Mouse (Mus musculus) layer of hippocampus, adult 8-10 months (tissue): Measurements from ENCODE around the gene Dpysl5. TPM values are rescaled to one million over a fixed set of nuclear protein-coding genes. Genes with fewer than 3 reads are reported as not detected.

Experiments
- DNase-seq, 2 experiments: peaks; one replicate each; pipeline ENCODE4 v3.0.0; 2022; ENCODE audit warnings: low spot score in 2 of 2
- total RNA-seq, 4 experiments: library from RNA; stranded (reverse); gene quantifications; 2 replicates each; pipeline ENCODE4 v1.2.4; 2022

The Dpysl5 gene
- total RNA-seq, 4 experiments from 2014 or later, result 23.6 to 33.6 (median 30.8) TPM

DNA sequence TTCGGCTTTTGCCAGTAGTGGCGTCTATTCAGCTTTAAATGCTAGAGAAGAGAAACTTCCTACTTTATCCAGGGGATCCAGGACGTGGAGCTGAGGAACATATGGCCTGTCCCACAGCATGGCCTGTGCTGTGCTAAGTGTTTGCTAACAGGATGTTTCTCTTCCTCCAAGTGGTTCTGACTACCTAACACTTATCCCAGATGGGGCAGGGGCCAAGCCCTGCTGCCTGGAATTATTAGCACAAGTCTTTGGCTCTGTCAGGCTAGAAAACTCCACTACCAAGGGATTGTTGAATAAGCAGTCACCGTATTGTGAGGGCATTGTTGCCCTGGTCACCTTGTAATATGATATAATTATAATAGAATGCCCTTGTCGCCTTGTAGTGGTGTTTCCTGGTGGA lies 111.3 kb downstream of the Dpysl5 start:
- no peak for DNase-seq

DNA sequence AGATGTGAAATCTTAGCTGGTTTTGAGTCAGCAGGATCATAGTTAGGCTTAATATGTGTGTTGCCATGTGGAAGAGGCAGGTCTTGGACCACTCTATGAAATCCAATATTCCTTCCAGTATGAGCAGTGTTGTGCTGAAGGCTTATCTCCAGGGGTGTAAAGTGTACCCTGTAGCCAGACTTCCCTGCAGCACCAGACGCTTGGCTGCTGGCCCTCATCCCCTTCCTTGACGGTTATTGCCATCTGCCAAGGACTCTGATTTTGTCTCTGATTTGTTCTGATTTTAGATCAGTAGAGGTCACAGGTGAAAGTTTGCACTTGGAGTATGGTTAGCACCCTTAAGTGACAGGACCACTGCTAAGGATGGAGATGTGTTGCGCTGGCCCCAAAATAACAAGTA lies 111.7 kb downstream of the Dpysl5 start:
- DNase-seq, result no peak

DNA sequence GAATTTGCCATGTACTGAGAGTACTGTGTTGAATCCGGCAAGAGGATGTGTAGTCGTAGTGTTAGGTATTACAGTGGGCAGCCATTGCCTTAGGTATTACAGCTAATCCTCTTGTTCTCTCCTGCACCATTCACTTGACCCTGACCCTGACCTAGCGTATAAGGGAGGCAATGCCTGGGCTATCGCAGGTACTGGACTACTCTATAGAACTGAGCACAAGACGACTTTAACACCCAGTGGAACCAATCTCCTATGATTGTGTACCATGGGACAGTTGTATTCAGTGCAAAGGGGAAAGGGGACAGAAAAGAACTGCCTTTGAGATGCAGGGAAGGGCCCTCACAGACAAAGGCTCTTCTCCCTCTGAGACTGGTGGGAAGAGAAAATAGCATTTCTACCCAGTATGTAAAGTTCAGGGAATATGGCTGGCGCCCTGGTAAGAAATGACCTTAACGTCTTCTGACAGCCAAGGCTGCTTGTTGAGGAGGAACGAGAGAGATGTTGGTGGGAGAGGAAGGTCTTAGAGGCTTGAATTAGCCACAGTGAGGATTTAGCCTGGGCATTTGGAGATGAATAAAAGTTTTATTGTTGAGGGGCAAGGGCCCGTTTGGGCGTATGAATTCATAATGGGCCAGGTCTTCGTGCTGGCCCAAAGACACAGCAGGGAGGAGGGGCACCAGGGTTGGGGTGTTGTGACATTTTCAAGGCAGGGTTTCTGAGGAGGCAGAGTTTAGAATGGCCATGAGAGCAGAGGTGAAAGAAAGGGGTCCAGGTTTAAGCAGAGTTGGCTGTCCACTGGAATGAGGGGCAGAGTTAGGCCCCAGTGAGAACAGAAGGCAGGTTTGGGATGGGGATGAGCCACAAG lies 113.0 kb downstream of the Dpysl5 start:
- no peak for DNase-seq

DNA sequence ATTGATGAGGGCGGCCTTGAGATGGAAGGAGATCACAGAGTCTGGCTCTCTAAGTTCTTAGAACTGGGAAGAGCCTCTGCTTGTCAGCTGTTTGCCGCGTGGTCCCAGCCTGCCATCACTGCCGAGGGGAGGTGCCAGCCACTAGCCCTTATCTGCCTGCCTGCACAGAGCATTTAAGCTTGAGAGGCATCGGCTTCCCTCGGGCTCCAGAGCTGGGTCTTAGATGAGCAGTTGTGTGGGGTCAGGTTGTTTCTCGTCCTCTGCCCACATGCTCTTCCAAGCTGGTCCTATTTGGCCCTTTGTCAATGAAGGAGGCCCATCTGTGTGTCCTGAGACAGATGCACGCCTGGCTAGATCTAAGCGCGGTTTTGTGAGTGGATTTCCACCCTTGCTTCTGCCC lies 113.8 kb downstream of the Dpysl5 start:
- DNase-seq, result no peak

DNA sequence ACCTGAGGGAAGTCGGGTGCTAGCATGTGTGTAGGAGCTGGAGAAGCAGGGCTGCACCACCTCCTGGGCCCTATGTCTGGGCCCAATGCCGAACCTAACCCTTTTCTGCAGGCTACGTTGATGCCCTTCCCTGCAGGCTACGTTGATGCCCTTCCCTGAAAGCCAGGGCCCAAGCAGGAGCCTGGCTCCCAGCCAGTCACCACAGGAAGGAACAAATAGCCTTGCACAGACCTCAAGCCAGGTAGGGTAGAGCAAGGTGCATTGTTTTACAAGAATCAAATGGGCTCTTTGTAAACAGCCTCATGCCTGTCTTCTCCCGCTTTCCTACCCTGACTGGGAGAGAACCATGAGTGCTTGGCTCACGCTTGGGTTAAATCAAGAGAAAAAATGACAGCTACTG lies 114.5 kb downstream of the Dpysl5 start:
- no peak for DNase-seq

DNA sequence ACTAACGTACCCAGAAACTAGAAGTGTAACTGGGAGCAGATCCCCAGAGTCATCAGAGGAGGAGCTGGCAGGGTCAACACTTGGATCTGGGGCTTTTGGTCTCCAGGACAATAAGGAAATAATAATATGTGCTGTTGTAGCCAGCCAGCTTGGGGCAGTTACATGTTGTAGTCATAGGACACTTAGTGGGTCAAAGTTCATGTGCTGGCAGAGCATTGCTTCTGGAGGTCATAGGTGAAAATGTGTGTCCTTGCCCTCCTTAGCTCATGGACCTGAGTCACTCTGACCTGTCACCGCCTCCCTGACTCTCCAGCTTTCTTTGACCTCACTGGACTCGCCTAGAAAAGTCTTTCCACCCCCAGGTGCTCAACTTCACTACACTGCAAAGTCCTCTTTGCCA lies 122.1 kb downstream of the Dpysl5 start:
- DNase-seq, result no peak

DNA sequence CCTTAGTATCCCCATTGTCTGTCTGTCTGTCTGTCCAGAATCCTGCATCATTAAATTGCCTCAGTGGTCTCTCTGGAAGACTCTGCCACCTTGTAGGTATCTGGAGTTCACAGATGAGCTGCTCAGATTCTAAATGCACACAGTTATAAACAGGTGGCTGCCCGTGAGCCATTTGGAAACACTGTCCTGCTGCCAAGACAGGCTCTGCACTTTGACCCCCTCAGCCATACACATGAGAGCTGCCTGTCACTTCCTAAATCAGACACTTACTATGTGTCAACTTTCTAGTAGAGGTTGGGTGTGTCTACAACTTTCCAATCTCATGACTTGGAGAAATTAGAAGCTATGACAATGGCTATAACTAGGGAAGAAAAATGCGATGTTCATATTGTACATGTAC lies 128.4 kb downstream of the Dpysl5 start:
- no peak for DNase-seq

DNA sequence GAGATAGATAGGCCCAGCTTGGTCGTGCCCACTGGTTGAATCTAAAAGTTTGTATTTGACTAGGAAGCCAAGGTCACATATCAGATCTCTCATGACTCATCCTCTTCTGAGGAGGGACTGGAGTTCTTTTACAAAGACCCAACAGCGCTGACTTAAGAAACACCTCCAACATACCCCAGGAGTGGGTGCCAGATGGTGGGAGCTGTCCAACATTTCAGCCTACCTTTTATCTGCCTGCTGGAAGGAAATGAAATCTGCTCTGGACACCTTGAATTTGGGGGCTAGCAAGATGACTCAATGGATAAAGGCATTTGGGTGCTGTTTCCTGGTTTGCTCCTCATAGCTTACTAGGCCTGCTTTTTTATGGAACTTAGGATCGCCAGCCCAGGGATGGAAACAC lies 130.5 kb downstream of the Dpysl5 start:
- DNase-seq, result no peak

Other genes starting within 250 kb of the Dpysl5 start
- gene Otof, start 249.6 kb upstream of the Dpysl5 start, total RNA-seq, result 1 to 10 TPM; 3.3 to 4.4 (median 3.7) TPM
- gene 1700001C02Rik, start 245.5 kb upstream of the Dpysl5 start, total RNA-seq, result 1 to 10 TPM in 1 of 4 experiments, under 1 TPM in 1, not detected in 2; 0.50 to 1.2 TPM
- not detected for gene Cib4, start 165.7 kb upstream of the Dpysl5 start, total RNA-seq
- 10 to 100 TPM; 10.3 to 13.1 (median 10.7) TPM for gene Kcnk3, start 123.4 kb upstream of the Dpysl5 start, total RNA-seq
- 10 to 100 TPM; 37.4 to 40.7 (median 38.7) TPM for gene Slc35f6, start 63.6 kb upstream of the Dpysl5 start, total RNA-seq
- gene Cenpa, start 44.8 kb upstream of the Dpysl5 start, total RNA-seq, result 1 to 10 TPM; 2.3 to 5.2 (median 3.4) TPM
- 100 to 1,000 TPM; 225 to 231 (median 227) TPM for gene Mapre3, start 103.1 kb downstream of the Dpysl5 start, total RNA-seq
- gene Tmem214, start 156.4 kb downstream of the Dpysl5 start, total RNA-seq, result 10 to 100 TPM; 54.0 to 81.0 (median 67.7) TPM
- 10 to 100 TPM; 14.4 to 19.3 (median 16.2) TPM for gene Agbl5, start 177.1 kb downstream of the Dpysl5 start, total RNA-seq
- gene Ost4, start 196.2 kb downstream of the Dpysl5 start, total RNA-seq, result 100 to 1,000 TPM in 1 of 4 experiments, 10 to 100 TPM in 3; 78.4 to 104 (median 90.6) TPM
- gene Emilin1, start 201.8 kb downstream of the Dpysl5 start, total RNA-seq, result 1 to 10 TPM; 2.1 to 3.1 (median 2.6) TPM
- 10 to 100 TPM; 13.2 to 23.8 (median 16.8) TPM for gene Khk, start 209.9 kb downstream of the Dpysl5 start, total RNA-seq
- 10 to 100 TPM; 13.8 to 19.2 (median 18.8) TPM for gene Cgref1, start 234.0 kb downstream of the Dpysl5 start, total RNA-seq
- 100 to 1,000 TPM; 118 to 148 (median 139) TPM for gene Preb, start 248.8 kb downstream of the Dpysl5 start, total RNA-seq